Mouse (Mus musculus): ENCODE measurements around the gene Ywhae. TPM values are rescaled to one million over a fixed set of nuclear protein-coding genes. Genes with fewer than 3 reads are reported as not detected.
"Not testable (repeated sequence)": the region's sequence is repeated elsewhere in the genome, so short reads cannot be mapped to it uniquely, and the experiment has no call there.

Ywhae gene
- total and polyA plus RNA-seq, 3 experiments, result 129 to 1,436 (median 421) TPM

GRCm38 (mm10) chr11:75727659-75728058 is 5.0 kb upstream of the Ywhae start:
- H3K9me3 ChIP-seq (replicated peaks; ENCODE audit: low read length); H3K27me3 ChIP-seq (replicated peaks); H3K4me3 ChIP-seq (replicated peaks in 1 of 3; ENCODE audit: low read depth in 2 of 3, low read length in 2 of 3, poor library complexity in 1 of 3); H3K27ac ChIP-seq (ENCODE audit: insufficient read depth, low read depth); H3K79me2 ChIP-seq (replicated peaks; ENCODE audit: control insufficient read depth, extremely low read depth, insufficient read depth, poor library complexity, severe bottlenecking); H3K9ac ChIP-seq (ENCODE audit: insufficient read depth, low read depth); in situ Hi-C loops (cut with MboI; ENCODE audit: low pct_ligation_motif_present, low pct_unique_long_range_greater_than_20kb, low sequenced_read_pairs); H3K36me3 ChIP-seq (replicated peaks in 1 of 2; ENCODE audit: control insufficient read depth in 1 of 2, insufficient read depth in 1 of 2, low read length in 1 of 2); dilution Hi-C loops (cut with MboI; ENCODE audit: extremely low pct_ligation_motif_present, extremely low pct_unique_long_range_greater_than_20kb, low sequenced_read_pairs): not testable (repeated sequence)
- Histone ChIP-seq H3K4me2 (ENCODE audit: insufficient read depth, low read depth, poor library complexity, severe bottlenecking) (peak overlapping the region; percentile 32), H3K4me1 (ENCODE audit: control insufficient read depth in 1 of 2, insufficient read depth in 2 of 2) (peaks cover 16 to 35% of the 10 kb centered on the region in 2 experiments)
- TF ChIP-seq BHLHE40 (IDR thresholded peaks at IDR 0.05; ENCODE audit: low read depth, low read length), result peak; percentile 9; the same call in 1 of the 2 replicates
- TF ChIP-seq ZNF384 (IDR thresholded peaks at IDR 0.05; ENCODE audit: low read depth, low read length), result peak; percentile 95
- TF ChIP-seq IRF4 (IDR thresholded peaks at IDR 0.05; ENCODE audit: low read depth, low read length), result peak; percentile 76
- peak; percentile 66 for TF ChIP-seq EP300 (IDR thresholded peaks at IDR 0.05; ENCODE audit: low read length)
- peak; percentile 50 for DNase-seq (ENCODE audit: extremely low read depth)

GRCm38 (mm10) chr11:75733227-75733940 is 715 bp downstream of the Ywhae start:
- Histone ChIP-seq H3K9me3 (replicated peaks; ENCODE audit: low read length) (no peaks in the 10 kb centered on the region), H3K4me3 (replicated peaks in 1 of 3; ENCODE audit: low read depth in 2 of 3, low read length in 2 of 3, poor library complexity in 1 of 3) (peak overlapping the region; percentile 84 to 96 (median 85)), H3K79me2 (replicated peaks; ENCODE audit: control insufficient read depth, extremely low read depth, insufficient read depth, poor library complexity, severe bottlenecking) (peaks cover 54% of the 10 kb centered on the region), H3K9ac (ENCODE audit: insufficient read depth, low read depth) (peak overlapping the region; percentile 99), H3K36me3 (replicated peaks in 1 of 2; ENCODE audit: control insufficient read depth in 1 of 2, insufficient read depth in 1 of 2, low read length in 1 of 2) (peaks cover 0 to 15% of the 10 kb centered on the region in 2 experiments), H3K4me2 (ENCODE audit: insufficient read depth, low read depth, poor library complexity, severe bottlenecking) (peak overlapping the region; percentile 98), H3K27ac (ENCODE audit: insufficient read depth, low read depth) (peak overlapping the region; percentile 90), H3K27me3 (replicated peaks) (no peaks in the 10 kb centered on the region), H3K4me1 (ENCODE audit: control insufficient read depth in 1 of 2, insufficient read depth in 2 of 2) (peaks cover 18 to 56% of the 10 kb centered on the region in 2 experiments)
- TF ChIP-seq UBTF (IDR thresholded peaks at IDR 0.05; ENCODE audit: low read depth, low read length), result peak; percentile 41; the same call in 1 of the 2 replicates
- 0 out of 2 replicates have a peak, but pooled peaks have one; percentile 11 for TF ChIP-seq TBP (conservative IDR thresholded peaks at IDR 0.05; ENCODE audit: low read depth, low read length)
- TF ChIP-seq RCOR1 (conservative IDR thresholded peaks at IDR 0.05; ENCODE audit: low read depth, low read length), result 0 out of 2 replicates have a peak, but pooled peaks have one; percentile 4
- no peak for TF ChIP-seq ZNF384 (IDR thresholded peaks at IDR 0.05; ENCODE audit: low read depth, low read length)
- no peak for TF ChIP-seq JUN (IDR thresholded peaks at IDR 0.05; ENCODE audit: insufficient read depth, low read depth, low read length)
- TF ChIP-seq MAZ (IDR thresholded peaks at IDR 0.05; ENCODE audit: low read depth, low read length), result peak; percentile 31; the same call in 1 of the 2 replicates
- TF ChIP-seq SIN3A (IDR thresholded peaks at IDR 0.05; ENCODE audit: low read length), result peak; percentile 30; the same call in 1 of the 2 replicates
- DNase-seq (ENCODE audit: extremely low read depth), result peak; percentile 55
- in situ Hi-C loops (cut with MboI; ENCODE audit: low pct_ligation_motif_present, low pct_unique_long_range_greater_than_20kb, low sequenced_read_pairs), result no loop called here
- dilution Hi-C loops (cut with MboI; ENCODE audit: extremely low pct_ligation_motif_present, extremely low pct_unique_long_range_greater_than_20kb, low sequenced_read_pairs), result no loop called here

Data from CH12.LX (cell line).